Mouse (Mus musculus): ENCODE measurements around the gene Tbc1d10b.

- TF ChIP-seq POLR2A (IDR thresholded peaks at IDR 0.05; ENCODE audit: insufficient read length, low read depth) (no peak), TCF12 (IDR thresholded peaks at IDR 0.05; ENCODE audit: insufficient read depth, poor library complexity, severe bottlenecking) (no peak), E2F4 (IDR thresholded peaks at IDR 0.05; ENCODE audit: insufficient read depth) (no peak), USF1 (IDR thresholded peaks at IDR 0.05; ENCODE audit: low read depth) (no peak), MYOG (IDR thresholded peaks at IDR 0.05; ENCODE audit: control insufficient read depth in 1 of 3, insufficient read depth in 1 of 3, insufficient read length in 2 of 3, low read depth in 2 of 3) (no peak), POLR2AphosphoS2 (IDR thresholded peaks at IDR 0.05; ENCODE audit: insufficient read length, low read depth) (no peak), MYOD1 (IDR thresholded peaks at IDR 0.05; ENCODE audit: control insufficient read depth in 1 of 3, insufficient read length in 2 of 3, low read depth in 2 of 3) (no peak)
Measured at GRCm38 (mm10) chr7:127184720-127185119, 23.5 kb downstream of the Tbc1d10b start.

Measured in myocyte (in vitro differentiated cells).